Mouse (Mus musculus) cortical plate, adult 2 months (tissue): ENCODE results near the gene Fgfbp3.

Source experiments
- CTCF ChIP-seq: fragments of 200-500 bp; IDR thresholded peaks from 2 replicates; pipeline ENCODE4 v1.5.1; 2011; ENCODE audit warnings: mild to moderate bottlenecking, control low read depth, low read length; ENCODE audit not compliant: insufficient read depth; ENCODE audit errors: extremely low read depth
- POLR2A ChIP-seq: fragments of 200-500 bp; IDR thresholded peaks from 2 replicates; pipeline ENCODE4 v1.6.1; 2011; ENCODE audit warnings: mild to moderate bottlenecking, low read length, control low read depth; ENCODE audit not compliant: insufficient read depth; ENCODE audit errors: extremely low read depth

DNA sequence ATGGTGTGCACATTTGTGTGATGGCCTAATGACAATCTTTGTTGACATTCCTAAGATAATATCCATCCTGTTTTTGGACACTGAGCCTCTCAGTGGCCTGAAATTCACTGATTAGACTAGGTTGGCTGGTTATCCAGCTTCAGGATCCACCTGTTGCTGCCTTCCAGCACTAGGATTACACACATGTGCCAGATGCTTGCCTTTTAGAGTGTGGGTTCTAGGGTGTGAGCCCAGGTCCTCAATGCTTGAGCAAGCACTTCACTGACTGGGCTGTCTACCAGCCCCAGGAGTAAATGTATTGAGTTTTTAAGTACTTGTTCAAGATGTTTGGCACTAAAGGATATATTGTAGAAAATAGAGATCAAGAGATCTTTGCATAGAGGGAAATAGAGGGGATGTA lies 18.6 kb upstream of the Fgfbp3 start:
- no peak for TF ChIP-seq POLR2A
- no peak for TF ChIP-seq CTCF
